Mouse (Mus musculus) cerebellum, adult (tissue): ENCODE data around the gene Sap30.
"Not testable (repeated sequence)": the region's sequence is repeated elsewhere in the genome, so short reads cannot be mapped to it uniquely, and the experiment has no call there.

Experiments
- ATAC-seq: cut with Nextera tagmentation; 2 replicates; pipeline ENCODE4 v1.9.2; 2017; ENCODE audit warnings: mild to moderate bottlenecking, moderate library complexity, mixed read lengths; ENCODE audit not compliant: insufficient number of reproducible peaks, low FRiP score, low TSS enrichment

The Sap30 gene

DNA sequence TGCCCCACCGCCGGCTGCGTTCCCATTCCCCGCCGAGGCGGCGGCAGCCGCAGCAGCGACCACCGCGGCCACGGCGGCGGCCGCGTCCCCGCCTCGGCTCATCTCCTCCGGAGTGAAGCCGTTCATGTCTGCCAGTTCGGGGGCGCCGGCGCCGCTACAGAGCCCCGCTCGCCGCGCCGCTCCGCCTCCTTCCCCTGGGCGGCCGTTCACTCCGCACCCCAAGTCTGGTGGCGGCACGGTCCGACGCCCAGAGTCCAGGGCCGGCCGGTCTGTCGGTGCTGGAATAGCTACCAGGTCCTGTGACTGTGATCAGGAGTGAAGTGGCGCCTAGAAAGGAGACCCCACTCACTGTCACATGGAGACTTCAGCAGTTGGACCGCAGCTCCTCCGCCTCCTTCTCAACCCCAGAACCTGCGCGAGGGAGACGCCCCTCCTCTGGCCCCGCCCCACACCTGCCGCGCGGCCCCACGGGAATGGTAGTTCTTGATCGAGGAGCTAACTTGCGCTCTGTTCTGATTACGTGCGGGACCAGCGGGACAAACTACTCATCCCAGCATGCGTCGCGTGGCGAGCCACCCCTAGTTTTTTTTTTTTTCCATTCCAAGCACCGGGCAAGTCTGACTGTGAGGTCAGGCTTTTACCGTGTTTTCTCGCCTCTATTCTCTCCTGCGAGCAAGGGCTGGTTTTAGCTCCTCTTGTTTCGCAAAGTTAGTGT, at the start of gene Sap30:
TSS of gene Sap30 (minus strand) at position 420 of the 715 bp plus-strand sequence.
- ATAC-seq: peak; percentile 97

DNA sequence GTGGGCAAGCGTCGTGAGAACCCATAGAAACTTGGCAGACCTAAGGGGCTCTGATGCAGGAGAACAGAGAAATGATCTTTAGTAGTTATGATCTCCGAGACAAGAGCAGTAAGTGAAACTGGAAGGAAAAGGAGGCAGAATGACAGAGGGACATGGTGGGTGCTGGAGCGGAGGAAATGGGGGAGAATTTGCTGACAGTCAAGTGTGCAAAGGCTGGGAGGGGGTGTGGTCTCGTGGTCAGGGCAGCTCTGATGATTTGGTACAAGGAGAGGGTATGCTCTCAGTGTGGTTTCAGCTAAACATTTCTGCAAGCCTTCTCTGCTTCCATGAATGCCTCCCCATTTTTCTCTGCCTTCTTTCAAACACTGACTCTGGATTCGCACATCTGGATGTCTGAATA, 48.5 kb upstream of the Sap30 start:
- no peak for ATAC-seq

DNA sequence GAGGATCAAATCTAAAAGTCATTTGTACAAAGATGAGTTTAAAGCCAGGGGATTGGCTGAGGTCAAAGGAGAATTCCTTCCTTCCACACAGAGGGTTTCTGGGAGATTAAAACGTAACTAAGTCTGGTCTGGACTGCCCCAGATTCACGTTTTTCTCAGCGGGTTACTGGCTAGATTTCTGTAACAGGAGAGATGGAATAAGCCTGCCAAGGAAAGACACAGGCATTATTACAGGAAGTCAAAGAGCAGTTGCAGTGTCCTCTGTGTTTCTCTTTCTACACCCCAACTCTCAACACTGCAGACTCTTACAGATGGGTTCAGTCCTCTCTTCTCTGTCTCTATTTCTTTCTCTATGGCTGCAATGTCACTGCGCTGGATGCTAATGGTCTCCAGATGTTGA, 46.8 kb upstream of the Sap30 start:
- ATAC-seq: no peak

DNA sequence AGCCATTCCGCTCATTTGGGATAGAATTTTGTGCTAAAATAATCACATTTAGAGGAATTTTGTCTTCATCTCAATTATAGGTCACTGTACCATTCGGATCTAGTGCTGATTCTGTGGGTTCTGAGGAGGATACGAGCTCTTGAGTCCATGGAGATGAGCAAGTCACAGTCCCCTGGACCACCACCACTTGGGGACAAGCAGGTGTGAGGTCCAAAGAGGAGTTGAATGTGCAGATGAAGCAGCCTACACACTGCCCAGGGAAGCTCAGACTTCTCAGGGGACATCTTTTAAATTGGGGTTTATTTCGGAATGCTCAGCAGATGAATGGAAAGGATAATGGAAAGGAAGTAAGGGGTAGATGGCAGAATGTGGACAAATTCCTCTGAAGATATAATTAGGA, 45.4 kb upstream of the Sap30 start:
- no peak for ATAC-seq

DNA sequence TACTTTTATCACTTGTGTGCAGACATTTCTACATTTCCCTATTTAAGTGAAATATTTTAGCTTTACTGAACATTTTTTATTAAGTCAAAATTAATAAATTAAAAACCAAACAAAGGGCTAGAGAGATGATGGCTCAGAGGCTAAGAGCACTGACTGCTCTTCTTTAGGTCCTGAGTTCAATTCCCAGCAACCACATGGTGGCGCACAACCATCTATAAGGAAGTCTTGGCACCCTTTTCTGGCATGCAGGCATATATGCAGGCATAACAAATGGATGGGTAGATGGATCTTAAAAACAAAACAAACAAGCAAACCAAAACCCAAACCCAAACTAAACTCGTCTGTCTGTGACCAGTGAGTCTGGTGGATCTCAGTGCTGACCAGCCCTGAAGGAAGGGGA, 44.6 kb upstream of the Sap30 start:
- no peak for ATAC-seq

DNA sequence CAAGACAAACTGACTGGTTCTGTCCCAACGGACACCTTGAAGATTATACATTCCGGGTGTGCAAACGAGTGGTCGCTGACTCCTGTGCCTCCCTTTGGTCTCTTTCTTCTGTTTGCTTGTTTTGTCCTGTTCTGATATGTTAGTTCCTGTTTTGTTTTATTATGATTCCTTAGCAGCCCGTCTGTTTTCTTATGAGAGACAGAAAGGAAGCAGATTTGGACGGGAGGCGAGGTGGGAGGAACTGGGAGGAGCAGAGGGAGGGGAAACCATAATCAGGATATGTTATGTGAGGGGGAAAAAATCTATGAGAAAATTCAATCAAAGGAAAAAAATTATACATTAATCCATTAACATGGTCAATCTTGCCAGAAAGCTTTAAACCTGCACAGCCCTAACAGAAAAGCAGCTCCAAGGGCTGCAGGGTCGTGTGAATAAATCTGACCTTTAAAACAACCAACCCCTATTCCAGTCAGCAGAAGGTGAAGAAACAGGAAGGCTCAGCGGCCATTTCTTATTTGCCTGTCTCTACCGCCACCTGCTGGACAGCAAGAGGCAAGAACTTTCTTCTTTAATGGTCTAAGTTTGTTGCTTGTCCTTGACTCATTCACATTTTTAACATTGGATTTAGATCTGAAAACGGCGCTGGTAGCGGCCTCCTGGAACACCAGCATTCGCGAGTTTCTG, 43.1 kb upstream of the Sap30 start:
- ATAC-seq: 0 out of 2 replicates have a peak, but pooled peaks have one; percentile 6

DNA sequence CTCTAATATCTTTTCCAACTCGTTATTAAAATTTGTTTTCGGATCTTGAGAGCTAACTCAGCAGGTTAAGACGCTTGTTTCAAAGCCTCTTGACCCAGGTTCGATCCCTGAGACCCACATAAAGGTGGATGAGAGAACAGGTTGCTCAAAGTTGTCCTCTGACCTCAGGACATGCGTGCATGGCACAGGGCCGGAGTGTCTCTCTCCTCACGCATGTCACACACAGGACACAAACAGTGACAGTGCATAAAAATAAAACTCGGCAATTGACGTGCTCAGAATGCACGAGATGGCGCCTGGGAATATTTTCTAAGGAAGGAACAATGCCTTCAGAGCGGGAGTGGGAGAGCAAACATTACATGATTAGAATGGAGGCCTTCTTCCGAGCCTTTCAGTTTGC, 42.6 kb upstream of the Sap30 start:
- ATAC-seq: no peak

DNA sequence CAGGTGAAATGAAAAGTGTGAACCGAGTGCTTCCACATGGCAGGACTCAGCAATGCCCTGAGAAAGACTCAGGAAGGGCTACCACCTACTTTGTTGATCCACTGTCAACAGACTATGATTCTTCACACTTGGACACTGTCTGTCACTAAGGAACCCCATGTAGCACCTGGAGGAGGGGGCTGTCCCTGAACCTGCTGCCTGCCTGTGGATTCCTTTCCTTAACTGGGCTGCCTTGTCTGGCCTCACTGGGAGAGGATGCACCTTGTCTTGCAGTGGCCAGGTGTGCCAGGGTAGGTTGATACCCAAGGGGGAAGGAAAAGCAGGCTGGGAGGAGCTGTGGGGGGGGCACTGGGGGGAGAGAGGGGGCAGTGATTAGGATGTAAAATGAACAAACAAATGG, 40.4 kb upstream of the Sap30 start:
- ATAC-seq: no peak

DNA sequence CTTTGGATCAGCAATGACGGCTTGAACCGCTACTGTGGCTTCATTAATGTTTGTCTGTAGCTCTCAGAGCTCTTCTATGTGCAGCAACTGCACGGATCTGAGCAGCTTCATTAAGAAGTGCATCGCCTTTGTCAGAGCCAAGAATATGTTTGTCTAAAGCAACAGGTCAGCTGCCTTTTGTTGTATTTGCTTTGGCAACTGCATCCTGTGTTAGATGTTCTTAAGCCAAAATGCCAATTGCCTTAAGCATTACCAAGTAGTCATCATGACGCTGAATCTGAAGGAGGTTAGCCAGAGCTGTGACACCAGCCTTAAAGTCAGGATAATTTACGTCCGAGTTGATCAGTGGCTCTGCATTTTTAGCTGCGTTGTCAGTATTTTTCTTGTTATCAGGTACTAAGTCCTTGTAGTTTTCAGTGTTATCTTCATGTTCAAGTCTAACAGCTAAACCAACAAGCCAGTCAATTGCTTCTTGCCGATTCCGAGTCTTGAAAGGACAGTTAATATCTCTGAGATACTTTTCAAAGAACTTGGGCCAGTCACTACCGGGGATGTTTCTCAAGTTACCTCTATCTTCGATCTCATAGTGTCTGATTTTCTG, 32.6 kb upstream of the Sap30 start:
- no peak for ATAC-seq

DNA sequence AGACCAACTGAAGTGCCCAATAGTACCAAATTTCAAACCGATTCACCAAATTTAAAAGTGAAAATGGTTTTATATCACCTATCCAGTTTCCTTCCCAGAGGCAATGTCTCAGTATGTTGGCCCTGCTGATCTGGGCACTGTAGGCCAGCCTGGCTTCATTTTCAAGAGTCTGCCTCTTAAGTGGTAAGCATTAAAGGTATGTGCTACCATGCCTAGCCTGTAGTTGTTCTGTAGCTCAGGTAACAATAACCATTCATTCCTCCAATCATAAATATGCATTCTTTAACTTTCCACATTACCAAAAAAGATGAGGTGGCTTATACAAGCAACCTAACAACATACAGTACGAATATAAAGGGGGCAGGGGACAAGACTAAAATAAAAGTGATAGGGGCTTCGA, 30.1 kb upstream of the Sap30 start:
- ATAC-seq: no peak

DNA sequence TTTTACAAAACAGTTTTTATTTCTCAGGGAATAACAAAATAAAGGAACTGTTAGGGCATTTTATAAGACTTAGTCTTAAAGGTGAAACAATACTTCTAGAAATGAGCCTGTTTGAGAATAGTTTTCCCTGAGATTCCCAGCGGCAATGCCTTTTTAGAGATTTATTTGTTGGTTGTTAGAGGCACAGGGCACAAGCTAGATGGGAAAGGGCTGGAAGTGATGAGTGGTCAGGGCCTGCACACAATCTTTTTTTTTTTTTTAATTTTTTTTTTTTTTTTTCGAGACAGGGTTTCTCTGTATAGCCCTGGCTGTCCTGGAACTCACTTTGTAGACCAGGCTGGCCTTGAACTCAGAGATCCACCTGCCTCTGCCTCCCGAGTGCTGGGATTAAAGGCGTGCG, 29.0 kb upstream of the Sap30 start:
- ATAC-seq: not testable (repeated sequence)

DNA sequence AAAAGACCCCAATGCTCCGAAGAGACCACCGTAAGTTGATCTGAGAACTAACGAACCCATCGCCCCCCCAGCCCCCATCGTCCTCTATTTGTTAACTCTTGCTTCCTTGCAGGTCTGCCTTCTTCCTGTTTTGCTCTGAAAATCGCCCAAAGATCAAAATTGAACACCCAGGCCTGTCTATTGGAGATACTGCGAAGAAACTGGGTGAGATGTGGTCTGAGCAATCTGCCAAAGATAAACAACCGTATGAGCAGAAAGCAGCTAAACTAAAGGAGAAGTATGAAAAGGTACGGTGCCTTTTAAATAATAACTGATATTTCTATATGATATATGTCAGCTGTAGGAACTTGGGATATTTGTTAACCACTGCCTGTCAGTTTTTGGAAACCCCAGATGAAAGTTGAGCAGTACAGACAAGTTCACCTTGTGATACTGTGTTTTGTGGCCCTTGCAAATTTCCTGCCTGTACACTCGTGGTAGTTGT, 25.6 kb upstream of the Sap30 start:
- not testable (repeated sequence) for ATAC-seq

DNA sequence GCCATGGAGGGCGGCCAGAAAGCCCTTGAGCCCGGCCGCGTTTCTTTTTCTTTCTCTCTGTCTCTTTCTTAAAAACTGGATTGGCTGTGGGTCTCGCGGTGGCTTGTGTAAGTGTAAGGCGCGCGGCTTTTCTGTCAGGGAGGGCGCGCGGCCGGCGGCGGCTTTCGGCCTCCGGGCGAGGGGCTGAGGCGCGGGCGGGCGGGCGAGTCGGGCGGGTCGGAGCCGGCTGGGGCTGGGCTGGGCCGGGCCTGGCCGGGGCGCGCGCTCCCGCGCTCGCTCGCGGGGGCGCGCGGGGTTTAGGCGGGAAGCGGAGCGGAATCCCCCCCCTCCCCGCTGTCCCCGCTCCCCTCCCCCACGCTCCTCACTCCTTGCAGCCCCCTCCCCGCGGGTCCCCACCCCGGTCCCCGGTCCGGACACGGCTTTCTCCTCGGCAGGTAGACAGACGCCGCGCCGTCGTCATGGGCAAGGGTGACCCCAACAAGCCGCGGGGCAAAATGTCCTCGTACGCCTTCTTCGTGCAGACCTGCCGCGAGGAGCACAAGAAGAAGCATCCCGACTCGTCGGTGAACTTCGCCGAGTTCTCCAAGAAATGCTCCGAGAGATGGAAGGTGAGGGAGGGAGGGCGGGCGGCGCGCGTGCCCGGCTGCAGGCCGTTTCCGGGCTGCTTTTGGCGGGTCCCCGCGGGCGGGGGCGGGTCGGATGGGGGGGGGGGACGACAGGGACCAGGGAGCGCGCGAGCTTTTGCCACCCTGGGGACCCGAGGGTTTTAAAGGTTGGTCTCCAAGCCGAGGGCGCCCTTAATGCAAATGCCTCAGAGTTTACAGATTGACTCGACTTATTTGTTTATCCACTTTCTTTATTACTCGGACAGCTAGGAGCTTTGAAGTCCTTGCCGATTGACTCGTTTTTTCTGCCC, 24.7 kb upstream of the Sap30 start:
- ATAC-seq: peak; percentile 17

DNA sequence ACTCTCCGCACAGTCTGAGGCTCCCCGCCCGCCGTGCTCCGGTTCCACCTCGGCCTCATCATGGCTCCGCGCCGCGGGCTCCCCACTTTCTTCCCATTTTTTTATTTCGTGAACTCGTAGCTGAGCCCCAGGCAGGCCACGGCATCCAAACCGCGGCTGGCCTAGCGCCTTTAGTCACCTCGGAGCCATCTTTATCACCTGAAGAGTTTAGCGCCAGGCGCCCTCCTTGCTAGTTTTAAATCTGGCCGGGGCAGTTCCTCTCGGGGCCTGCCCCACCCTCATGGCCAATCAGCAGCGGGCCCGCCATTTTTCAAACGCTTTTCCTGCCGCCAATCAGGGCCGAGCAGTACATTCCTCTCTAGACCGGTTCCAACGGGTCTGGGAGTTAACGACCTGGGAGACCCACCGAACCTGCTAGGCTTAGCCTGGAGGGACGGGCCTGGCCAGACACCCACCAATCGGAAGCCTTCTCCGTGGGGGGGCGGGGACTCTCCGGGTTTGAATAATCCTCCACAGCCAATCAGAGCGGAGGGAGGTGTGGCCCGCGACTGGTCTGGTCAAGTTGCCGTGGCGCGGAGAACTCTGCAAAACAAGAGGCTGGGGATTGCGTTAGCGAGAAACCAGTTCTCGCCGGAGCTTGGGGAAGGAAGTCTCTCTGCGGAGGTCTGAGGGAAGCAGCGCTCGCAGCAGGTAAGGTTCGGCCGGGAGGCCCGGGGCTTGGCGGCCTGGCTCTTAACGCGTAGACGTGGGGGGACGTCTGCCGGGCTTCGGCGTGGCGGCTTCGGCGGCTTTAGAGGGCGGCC, 23.9 kb upstream of the Sap30 start, which contains the start of gene Hmgb2:
TSS of gene Hmgb2 (plus strand) at position 592 of the 803 bp plus-strand sequence.
- ATAC-seq: peak; percentile 100

DNA sequence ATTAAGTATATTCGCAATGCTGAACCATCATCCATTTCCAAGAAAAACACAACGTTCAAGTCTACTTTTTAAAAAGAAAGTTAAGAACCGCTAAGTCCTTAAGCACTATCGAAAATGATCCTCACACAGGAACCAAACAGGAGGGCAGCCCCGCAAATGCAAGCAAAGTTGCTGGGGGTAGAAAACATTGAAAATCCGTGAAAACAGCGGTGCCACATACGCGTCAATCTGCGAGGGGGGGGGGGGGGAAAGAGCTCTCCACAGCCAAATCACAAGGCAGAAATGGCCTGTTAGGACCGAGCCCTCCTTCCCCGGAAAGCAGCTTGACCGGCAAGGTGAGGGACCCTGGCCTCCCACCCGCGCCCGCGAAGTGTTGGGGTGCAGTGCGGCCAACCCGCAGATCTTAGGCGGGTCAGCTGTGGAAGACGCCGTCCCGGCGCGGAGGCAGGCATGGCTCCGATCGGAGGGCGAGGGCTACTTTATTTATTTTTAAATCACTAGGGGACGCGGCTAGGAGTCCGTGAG, 23.2 kb upstream of the Sap30 start:
- ATAC-seq: peak; percentile 12; the same call in 1 of the 2 replicates

DNA sequence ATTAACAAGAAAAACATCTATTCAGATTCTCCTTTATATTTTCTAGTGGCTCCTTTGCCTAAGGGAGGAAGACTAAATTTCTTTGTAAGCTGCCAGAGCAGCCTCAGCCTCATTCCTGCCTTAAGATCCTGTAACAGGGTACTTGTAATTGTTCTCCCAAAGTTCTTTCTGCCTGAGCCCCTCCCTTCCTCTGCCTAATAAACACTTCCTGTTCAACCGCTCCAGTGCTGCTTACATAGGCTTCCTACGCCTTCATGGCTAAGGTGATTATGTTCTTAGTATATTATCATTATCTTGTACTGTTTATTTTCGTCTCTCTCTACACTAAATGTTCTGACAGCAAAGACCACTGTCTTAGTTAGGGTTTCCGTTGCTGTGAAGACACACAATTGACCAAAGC, 21.0 kb upstream of the Sap30 start:
- no peak for ATAC-seq

DNA sequence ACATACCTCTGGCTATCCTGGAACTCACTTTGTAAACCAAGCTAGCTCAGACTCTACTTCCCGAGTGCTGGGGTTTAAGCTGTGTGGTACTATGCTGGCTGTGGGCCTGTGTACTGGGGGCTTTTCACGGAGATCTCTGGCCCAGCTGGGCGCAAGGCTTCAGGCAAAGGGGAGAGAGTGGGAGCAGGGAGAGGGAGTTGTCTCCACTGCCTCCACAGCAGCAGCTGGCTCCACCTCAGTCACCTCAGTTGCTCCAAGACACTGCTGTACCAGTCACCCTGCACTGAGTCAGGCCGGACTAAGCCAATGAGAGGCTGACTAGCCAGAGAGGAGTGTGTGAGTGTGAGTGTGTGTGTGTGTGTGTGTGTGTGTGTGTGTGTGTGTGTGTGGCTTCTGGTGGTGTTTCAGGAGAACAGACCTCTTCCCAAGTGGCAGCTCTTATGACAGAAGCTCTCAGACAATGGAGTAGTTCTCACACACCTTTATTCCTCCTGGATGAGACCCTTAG, 19.9 kb upstream of the Sap30 start:
- ATAC-seq: no peak

DNA sequence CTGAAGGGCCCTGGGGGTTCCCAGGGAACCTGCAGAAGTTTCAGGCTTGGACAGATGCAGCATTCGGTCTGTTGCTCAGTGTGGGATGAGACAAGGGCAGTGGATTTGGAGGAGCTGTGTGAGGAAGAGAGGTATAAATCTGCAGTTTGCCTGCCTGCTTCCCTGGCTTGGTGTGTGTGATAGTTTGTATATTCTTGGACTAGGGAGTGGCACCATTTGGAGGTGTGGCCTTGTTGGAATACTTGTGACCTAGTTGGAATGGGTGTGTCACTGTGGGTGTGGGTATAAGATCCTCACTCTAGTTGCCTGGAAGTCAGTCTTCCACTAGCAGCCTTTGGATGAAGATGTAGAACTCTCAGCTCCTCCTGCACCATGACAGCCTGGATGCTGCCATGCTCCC, 17.8 kb upstream of the Sap30 start:
- ATAC-seq: not testable (repeated sequence)

DNA sequence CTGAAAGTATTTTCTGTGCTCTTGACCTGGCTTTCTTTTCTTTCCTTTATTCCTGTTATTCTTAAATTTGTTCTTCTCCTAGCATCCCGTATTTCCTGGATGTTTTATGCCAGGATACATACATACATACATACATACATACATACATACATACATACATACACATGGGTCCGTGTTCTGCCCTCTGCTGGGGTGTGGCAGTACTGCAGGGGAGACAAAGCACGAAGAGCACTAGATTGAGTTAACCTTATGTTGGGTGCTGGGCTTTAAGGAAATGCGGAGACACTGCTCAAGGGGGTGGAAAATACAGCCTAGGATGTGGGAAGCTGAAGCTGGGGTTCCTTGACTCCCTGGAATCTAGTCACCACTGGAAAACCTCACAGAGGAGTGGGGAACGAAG, 16.0 kb upstream of the Sap30 start:
- ATAC-seq: no peak
